Mouse (Mus musculus) limb, embryonic 11.5 days (tissue): Measurements from ENCODE around the gene Cntnap5c. TPM values are rescaled to one million over a fixed set of nuclear protein-coding genes. Genes with fewer than 3 reads are reported as not detected.

Experiments used
- ATAC-seq: fragments of 200-750 bp; cut with Nextera tagmentation; 2 replicates; pipeline ENCODE4 v1.8.0; 2017; ENCODE audit warnings: low read depth; ENCODE audit not compliant: insufficient number of reproducible peaks, low FRiP score, low TSS enrichment
- DNase-seq: peaks from one replicate; pipeline ENCODE4 v3.0.0-alpha.2; 2015; ENCODE audit warnings: low spot score
- H3K27ac ChIP-seq: fragments of 300-500 bp; sonication (generic); replicated peaks from 2 replicates; pipeline ENCODE4 v1.5.1; 2014; ENCODE audit warnings: low read depth, mild to moderate bottlenecking, low read length
- H3K27me3 ChIP-seq: fragments of 300-500 bp; sonication (generic); 2 replicates; pipeline ENCODE4 v1.6.1; 2014; ENCODE audit warnings: mild to moderate bottlenecking, low read length, mixed read lengths; ENCODE audit not compliant: control insufficient read depth, insufficient read depth
- H3K36me3 ChIP-seq: fragments of 300-500 bp; sonication (generic); 2 replicates; pipeline ENCODE4 v1.6.1; 2014; ENCODE audit warnings: mild to moderate bottlenecking, low read length, moderate library complexity, mixed read lengths; ENCODE audit not compliant: control insufficient read depth, insufficient read depth
- H3K4me1 ChIP-seq: fragments of 300-500 bp; sonication (generic); 2 replicates; pipeline ENCODE4 v1.6.1; 2014; ENCODE audit warnings: low read length, mixed read lengths; ENCODE audit not compliant: control insufficient read depth, insufficient read depth
- H3K4me2 ChIP-seq: fragments of 300-500 bp; sonication (generic); 2 replicates; pipeline ENCODE4 v1.6.1; 2014; ENCODE audit warnings: low read depth, mild to moderate bottlenecking, moderate library complexity; ENCODE audit not compliant: severe bottlenecking
- H3K4me3 ChIP-seq: fragments of 300-500 bp; sonication (generic); 2 replicates; pipeline ENCODE4 v1.5.1; 2014; ENCODE audit warnings: low read depth, low read length
- H3K9ac ChIP-seq: fragments of 300-500 bp; sonication (generic); 2 replicates; pipeline ENCODE4 v1.6.1; 2014; ENCODE audit warnings: mild to moderate bottlenecking, low read length
- H3K9me3 ChIP-seq: fragments of 300-500 bp; sonication (generic); 2 replicates; pipeline ENCODE4 v1.6.1; 2016; ENCODE audit warnings: low read length; ENCODE audit not compliant: control insufficient read depth
- WGBS: fragments of 180-500 bp; shearing (Covaris S2); extraction: QIAGEN DNeasy Blood & Tissue Kit; methylation state at CpG from one replicate; pipeline ENCODE4 v1.1.7; 2014; 5-methylcytosine and 5-hydroxymethylcytosine counted together
- polyA plus RNA-seq: library from polyadenylated mRNA; unstranded; fragments of >200 nt; fragmentation: Nextera tagmentation; extraction: Ambion mirVana; gene quantifications from 2 replicates; pipeline ENCODE4 v1.2.1, GENCODE M21; 2014

The Cntnap5c gene
- polyA plus RNA-seq, 1 experiment from 2014 or later: not detected

DNA sequence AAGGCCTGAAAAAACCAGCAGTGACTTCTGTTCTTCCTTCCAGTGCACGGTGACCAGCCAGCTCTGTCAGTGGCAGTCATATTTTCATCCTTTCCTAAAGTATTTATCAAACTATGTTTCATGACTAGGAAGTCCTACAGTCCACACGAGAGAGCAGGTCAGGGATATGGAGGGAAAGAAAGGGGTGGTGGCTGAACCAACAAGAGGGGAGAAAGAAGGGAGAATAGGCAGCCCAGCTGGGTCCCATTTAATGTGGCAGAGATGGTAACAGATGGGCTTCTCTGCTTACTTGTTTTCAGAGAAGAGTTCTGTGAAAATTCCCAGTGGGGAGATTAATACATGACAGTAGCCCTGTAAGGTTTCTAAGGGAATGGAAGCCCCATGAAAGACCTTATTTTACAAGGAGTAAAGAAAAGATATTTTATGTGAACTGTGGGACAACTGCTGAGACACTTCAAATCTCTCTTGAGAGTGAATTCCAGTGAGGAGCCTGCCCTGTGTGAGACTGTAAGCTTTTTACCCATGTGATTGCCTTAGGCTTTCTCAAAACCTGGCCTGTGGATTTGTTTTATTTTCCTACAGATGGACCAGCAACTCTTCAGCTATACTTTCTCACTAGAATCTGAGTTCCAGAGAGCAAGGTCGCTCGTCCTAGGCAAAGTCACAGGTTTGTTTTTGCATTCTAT is 594.4 kb downstream of the Cntnap5c start:
- 76% methylated on average over 4 of the region's 4 CpGs for WGBS
- no peak for ATAC-seq
- no peak overlapping the region for H3K27ac ChIP-seq

GRCm38 (mm10) chr17:58370089-58370488 is 600.7 kb downstream of the Cntnap5c start:
- no peak overlapping the region for H3K4me3 ChIP-seq
- ATAC-seq: no peak
- H3K27ac ChIP-seq: no peak overlapping the region
- H3K9ac ChIP-seq: no peak overlapping the region
- DNase-seq: no peak
- H3K4me1 ChIP-seq: no peaks in the 10 kb centered on the region
- no peak overlapping the region for H3K4me2 ChIP-seq
- H3K9me3 ChIP-seq: no peaks in the 10 kb centered on the region
- H3K36me3 ChIP-seq: no peaks in the 10 kb centered on the region
- H3K27me3 ChIP-seq: no peaks in the 10 kb centered on the region

More for the DNA sequence above, 594.4 kb downstream of the Cntnap5c start:
- H3K4me2 ChIP-seq: no peak overlapping the region
- H3K9ac ChIP-seq: no peak overlapping the region
- DNase-seq: no peak
- no peak overlapping the region for H3K4me3 ChIP-seq
- H3K9me3 ChIP-seq: no peaks in the 10 kb centered on the region
- no peaks in the 10 kb centered on the region for H3K4me1 ChIP-seq
- H3K36me3 ChIP-seq: no peaks in the 10 kb centered on the region
- no peaks in the 10 kb centered on the region for H3K27me3 ChIP-seq

DNA sequence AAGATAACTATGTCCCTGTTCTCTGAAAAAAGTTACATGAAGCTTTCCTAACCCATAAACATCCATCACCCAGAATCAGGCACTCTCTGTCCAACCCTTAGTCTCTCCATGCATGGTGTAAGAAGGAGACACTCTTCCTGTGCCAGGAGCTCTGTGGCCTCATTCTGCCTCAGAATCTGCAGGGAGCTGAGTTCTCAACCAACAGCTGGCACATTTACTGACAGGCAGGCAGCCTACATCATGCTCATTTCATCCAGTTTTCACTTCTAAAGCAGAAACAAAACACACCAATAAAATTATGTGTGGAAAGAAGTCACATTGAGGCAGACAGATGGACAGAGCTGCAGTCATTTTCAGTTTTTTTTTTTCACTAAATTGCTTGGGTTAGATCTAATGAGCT is 638.4 kb downstream of the Cntnap5c start:
- no peak overlapping the region for H3K4me3 ChIP-seq

DNA sequence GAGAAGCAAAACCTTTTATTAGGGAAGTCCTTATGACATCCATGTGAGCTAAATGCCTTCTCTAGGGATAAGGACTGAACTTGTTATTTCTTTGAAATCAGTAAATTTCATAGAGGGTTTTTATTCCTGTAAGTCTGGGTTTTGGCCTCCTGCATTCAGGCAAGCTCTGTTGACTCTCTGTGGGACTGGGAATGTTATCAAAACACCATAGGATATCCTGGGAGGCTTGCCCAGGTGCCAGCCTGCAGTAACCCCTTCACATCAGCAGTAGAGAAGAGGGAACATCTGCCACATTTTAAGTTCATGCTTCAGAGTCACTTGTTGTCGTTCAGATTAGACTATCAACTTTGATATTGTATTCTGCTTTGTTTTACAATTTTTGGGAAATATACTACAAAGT is 639.4 kb downstream of the Cntnap5c start:
- Histone ChIP-seq H3K4me1 (no peaks in the 10 kb centered on the region), H3K9ac (no peak overlapping the region), H3K27me3 (no peaks in the 10 kb centered on the region), H3K4me3 (no peak overlapping the region), H3K9me3 (no peaks in the 10 kb centered on the region), H3K27ac (no peak overlapping the region), H3K4me2 (no peak overlapping the region), H3K36me3 (no peaks in the 10 kb centered on the region)
- WGBS: 77% methylated on average over 1 of the region's 1 CpGs
- DNase-seq (no peak), ATAC-seq (no peak)

More for the DNA sequence above, 638.4 kb downstream of the Cntnap5c start:
- Histone ChIP-seq H3K27me3 (no peaks in the 10 kb centered on the region), H3K9me3 (no peaks in the 10 kb centered on the region), H3K4me2 (no peak overlapping the region), H3K36me3 (no peaks in the 10 kb centered on the region), H3K27ac (no peak overlapping the region), H3K4me1 (no peaks in the 10 kb centered on the region), H3K9ac (no peak overlapping the region)
- DNase-seq: no peak
- ATAC-seq: no peak

DNA sequence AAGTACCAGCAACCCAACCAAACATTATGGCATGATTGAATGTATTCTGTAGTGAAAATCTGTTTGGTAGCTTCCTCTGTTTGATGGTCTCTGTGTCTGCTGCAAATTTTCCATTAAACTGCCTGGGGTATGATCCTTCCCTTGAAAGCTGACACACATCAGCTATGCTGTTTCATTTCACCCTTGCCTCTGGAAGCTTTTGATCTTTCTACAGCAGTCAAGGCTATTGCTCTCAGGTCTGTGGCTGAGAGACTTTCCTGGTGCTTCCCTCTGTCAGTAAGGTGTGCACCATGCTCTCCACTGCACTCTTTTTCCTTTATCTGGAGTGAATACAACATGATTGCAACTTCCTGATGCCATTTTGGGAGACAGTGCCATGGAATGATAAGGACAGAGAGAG is 668.1 kb downstream of the Cntnap5c start:
- Histone ChIP-seq H3K4me2 (no peak overlapping the region), H3K9me3 (no peaks in the 10 kb centered on the region), H3K27ac (no peak overlapping the region), H3K36me3 (no peaks in the 10 kb centered on the region), H3K4me3 (no peak overlapping the region), H3K4me1 (no peaks in the 10 kb centered on the region), H3K9ac (no peak overlapping the region), H3K27me3 (no peaks in the 10 kb centered on the region)
- DNase-seq (no peak), ATAC-seq (no peak)

Other genes starting within 250 kb of the Cntnap5c start
- not detected in 2 replicates for gene Vmn2r120, start 224.1 kb upstream of the Cntnap5c start, polyA plus RNA-seq
- not detected in 2 replicates for gene Gm21834, start 27.4 kb upstream of the Cntnap5c start, polyA plus RNA-seq